Mouse (Mus musculus) cerebellum, postnatal 10 days (tissue): ENCODE results near the gene Ccdc33.
A peak's percentile ranks its signal among the peaks of the same experiment; 100 is the strongest.

Experiments used
- DNase-seq, 2 experiments: peaks; one replicate each; pipeline ENCODE4 v3.0.0; 2021; ENCODE audit warnings: mixed read lengths in 2 of 2

Gene Ccdc33

DNA sequence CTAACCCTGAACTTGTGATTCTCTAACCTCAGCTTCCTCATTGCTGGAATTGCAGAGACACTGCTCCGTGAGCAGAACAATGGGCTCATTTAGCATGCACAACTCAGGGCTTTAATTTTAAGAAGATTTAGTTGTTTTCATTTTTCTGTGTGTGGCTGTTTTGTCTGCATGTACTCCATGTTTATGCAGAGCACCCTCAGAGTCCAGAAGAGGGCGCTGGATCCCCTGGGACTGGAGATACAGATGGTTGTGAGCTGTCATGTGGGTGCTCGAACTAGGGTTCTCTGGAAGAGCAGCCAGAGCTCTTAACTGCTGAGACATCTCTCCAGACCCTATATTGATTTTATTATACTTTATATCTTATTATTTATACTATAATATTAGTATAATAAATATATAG lies 109.0 kb downstream of the Ccdc33 start:
- DNase-seq: peak; percentile 48 to 51

DNA sequence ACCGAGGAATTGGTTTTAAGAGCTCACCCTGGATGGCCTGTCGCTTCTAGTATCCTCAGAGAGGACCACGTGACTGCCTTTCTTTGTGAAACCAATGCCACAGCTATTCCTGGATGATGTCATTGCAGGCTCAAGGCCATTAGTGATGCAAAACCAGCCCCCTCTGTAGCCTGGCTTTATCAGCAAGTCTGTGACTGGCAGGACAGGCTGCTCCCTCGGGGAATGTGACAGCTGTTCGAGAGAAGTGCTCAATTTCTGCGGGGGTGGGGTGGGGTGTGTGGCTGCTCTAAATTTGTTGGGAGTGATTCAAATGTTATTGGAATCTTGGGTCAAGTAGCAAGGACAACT lies 109.6 kb downstream of the Ccdc33 start:
- DNase-seq: peak; percentile 93 to 96

DNA sequence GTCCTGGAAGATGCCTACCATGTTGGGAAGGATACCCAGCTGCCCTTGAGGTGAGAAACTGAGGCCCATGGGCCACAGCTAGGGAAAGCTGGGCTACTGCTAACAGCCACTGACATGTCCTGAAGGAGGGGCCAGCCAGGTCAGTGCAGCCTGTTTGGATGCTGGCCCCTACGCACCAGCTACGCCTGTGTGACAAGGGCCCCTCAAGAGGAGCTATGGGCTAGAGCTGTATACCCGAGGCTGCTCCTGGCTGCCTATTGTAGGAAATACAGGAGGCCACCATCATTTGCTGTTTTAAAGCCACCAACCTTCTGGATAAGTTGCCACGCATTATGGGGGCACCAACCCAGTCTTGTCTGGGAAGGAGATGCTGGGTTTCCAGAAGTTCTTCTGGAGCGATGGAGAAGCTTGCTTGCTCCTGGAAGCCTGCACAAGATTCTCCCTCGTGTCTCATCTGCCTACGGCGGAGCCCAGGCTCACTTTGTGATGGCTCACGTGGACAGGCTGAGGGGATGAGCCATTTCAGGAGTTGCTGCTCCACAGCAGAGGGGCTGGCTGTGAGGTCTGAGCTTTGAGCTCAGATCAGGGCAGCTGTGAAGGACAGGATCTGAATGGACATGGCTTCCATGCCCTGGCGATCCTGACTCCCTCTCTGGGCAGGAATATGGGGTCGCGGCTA lies 110.1 kb downstream of the Ccdc33 start:
- no peak for DNase-seq

DNA sequence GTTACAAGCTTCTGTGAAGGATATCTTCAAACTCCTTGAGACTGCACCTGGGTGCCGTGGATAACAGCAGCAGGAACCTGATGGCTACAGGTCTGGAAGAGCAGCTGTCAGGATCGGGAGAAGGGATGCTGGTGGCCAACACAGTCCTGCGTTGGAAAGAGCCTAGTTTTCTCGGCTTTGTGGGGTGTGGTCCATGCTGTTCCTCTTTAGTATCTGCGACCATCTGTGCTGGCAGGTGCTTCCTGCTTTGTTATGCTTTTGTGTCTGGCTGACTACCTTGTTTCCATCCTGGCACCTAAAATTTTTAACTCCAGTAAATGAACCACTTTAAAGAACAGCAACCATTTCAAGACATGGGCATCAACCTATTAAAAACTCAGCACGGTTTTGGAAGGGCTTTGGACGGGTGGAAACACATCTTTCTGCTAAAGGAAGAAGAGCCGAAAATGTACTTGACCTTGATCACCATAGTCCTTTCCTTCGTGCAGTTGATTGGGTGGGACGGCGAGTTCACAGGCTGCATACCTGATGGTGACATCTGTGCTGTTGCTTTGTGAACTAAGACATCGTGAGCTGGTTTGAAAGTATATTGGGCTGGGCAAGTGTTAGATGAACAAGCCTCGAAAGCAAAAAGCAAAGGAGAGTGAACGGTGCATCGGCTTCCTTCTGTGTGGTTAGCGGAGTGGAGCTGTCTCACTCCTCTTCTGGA lies 112.7 kb downstream of the Ccdc33 start, which contains the start of gene Cyp11a1:
Cyp11a1 (plus strand) TSS at position 659 of the 709 bp plus-strand sequence.
- DNase-seq: peak in 1 of 2 experiments; percentile 24

DNA sequence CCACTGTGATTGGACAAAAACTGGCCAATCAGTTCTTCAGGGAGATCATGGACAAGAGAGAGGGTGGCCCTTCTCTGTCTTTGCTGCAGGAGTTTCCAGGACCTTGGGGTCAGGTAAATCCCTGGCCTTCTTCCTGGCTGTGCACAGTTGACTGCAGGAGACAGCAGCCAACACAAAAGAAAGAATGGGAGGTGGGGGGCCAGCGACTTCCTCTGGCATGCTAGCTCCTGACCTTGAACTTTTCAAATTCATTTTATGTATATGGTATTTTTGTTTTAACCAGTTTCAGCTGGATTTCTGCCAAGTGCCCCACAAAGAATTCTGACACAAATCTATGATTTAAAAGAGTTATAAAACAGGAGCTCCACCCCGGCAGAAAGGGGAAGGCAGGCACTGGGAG lies 115.4 kb downstream of the Ccdc33 start:
- DNase-seq: no peak

DNA sequence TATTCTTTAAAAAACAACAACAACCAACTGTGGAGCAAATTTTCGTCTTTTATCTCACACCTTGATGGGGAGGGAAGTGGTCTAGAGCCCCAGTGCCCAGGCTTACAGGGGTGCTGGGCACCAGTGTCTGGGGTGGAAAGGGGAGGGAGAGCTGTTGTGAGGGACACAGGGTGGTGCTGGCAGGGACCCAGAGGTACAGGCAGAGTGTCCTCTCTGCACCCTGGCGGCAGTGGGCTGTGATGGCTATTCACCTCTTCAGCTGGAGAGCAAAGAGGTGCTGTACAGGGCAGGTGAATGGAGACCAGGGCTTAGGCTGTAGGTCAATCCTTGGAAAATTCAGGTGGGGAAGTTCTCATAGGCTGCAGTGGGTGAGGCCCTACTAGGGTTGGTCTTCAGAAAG lies 118.9 kb downstream of the Ccdc33 start:
- peak; percentile 73 to 78 for DNase-seq

DNA sequence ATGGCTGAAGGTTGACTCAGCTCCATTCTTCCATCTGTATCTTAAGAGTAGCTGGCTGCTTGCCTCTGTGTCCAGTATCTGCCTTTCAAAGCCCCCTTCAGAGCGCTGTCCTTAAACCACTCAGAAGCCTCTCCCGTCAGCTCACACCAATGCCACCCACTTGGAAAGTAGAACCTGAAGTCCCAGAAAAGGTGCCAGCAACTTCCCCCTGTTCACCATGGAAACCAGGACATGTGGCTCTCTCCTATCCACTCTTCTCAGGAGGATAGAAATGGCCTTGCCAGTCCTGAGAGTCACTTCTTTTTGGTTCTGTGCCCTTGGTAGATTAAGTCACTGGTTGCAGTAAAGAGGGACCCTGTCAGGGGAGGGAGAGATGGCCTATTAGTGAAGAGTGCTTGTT lies 119.9 kb downstream of the Ccdc33 start:
- DNase-seq: peak in 1 of 2 experiments; percentile 54

DNA sequence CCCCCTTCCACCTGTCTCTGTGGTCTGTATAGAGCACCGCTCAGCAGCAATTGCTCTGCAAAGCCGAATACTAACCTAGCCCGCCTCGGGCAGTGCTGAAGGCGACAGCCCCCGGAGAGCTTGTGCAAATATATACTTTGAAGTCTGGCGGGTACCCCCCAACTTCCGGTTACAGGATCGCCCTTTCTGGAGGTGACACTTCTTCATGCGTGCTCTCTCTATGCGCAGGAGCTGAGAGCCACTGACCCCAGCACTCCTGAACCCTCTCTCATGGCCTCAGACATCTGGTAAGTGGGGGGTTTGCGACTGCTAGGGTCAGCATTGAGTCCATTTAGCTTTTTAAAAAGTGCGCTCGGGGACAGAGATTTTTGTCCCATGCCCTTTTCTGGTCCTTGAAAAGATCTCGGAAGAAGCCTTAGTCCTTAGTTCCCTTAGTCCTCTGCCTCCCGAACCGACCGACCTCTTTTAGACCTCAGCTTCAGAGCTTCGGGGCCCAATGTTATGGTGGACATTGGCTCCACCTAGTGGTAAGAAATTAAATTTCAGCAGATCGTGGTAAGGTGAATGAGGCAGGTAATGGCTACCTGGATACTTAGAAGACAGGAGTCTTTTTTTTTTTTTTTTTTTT lies 120.5 kb downstream of the Ccdc33 start:
- peak; percentile 83 to 89 for DNase-seq

DNA sequence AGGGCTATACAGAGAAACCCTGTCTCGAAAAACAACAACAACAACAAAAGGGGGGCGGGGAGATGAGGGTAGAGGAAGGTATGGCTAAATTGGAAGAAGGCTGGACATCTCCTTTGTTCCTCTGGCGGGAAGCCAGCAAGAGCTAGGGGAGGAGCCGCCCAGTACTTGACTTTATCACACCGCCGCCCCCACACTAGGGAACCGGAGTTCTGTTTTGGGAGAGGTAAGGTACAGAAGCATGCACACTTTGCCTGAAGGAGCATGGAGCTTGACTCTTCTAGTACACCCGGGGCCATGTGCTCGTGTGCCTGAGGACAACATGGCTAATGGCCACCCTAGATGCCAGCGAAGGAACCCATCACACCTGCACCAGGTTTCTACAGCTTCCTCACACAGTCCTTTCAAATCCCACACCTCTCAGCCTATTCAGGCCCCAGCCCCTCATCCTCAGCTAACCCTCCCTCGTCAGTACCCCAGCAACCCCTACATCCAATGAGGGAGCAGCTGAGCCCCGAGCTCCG lies 121.1 kb downstream of the Ccdc33 start:
- DNase-seq: peak; percentile 56 to 89

DNA sequence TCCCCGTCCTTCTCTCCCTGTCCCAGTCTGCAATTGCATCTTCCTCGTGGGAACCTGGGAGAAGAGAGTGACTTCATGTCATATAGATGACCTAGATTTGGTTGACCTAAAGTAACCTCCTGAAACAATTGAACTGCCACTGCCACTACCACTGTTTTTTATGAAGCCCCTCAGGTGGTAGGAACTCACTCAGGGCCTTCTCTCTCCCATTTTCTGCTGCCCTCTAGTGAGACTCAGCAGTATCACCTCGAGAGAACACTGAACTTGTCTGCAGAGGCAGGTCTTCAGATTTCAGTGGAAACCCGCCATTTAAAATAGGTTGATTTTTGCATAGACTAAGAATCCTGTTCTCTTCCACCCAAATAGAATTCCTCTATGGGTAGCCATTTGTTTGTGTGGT lies 123.3 kb downstream of the Ccdc33 start:
- DNase-seq: peak; percentile 80 to 85

DNA sequence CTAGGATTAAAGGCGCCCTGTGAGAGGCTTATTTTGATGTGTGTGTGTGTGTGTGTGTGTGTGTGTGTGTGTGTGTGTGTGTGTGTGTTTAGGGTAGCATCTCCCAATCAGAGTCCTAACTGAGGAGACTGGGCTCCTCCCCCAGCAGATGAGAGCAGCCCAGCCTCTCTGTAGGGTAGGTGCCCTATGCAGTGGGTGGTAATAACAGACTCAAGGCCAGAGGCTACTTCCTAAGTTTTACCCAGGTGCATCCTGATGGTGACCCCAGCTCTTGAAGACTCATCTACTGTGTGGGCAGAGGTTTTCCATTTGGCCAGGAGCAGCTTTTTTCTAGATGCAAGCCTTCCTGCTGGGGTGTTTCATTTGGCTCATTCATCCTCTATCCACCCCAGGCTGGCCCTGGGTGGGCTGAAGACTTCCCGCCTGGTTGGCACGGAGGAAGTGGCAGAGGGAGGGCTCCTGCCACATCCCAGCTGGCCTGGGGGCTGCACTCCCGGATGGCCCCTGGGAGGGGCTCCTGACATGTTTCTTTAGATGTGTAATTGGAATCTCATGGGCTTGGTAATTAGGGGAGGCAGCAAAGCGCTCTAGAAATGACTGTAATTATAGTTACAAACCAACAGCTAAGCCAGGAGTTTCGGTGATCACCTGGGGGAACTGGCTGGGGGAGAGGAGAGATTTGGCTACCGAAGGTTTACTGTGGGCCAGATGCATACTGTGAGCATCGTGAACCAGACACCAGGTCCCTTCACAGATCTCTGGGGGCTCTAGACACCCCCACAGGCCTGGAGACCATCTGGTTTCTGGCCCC lies 125.6 kb downstream of the Ccdc33 start:
- peak; percentile 53 to 77 for DNase-seq

DNA sequence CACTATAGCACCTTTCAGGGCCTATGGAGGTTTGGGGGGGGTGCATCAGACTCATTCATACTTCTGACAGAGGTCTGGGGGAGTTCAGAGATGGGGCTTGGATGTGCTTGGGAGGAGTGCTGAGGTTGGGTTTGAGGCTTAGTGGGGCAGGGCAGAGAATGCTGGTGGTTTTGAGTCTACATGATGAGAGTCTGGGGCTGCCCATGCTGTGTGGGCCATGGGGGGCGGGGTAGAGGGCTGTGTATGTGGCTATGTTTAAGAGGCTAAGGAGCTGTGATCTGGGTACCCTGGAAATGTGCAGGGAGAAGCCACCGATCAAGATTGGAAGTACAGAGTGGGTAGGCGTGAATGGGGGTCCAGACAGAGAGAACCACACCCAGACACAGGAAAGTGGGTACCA lies 126.6 kb downstream of the Ccdc33 start:
- no peak for DNase-seq

DNA sequence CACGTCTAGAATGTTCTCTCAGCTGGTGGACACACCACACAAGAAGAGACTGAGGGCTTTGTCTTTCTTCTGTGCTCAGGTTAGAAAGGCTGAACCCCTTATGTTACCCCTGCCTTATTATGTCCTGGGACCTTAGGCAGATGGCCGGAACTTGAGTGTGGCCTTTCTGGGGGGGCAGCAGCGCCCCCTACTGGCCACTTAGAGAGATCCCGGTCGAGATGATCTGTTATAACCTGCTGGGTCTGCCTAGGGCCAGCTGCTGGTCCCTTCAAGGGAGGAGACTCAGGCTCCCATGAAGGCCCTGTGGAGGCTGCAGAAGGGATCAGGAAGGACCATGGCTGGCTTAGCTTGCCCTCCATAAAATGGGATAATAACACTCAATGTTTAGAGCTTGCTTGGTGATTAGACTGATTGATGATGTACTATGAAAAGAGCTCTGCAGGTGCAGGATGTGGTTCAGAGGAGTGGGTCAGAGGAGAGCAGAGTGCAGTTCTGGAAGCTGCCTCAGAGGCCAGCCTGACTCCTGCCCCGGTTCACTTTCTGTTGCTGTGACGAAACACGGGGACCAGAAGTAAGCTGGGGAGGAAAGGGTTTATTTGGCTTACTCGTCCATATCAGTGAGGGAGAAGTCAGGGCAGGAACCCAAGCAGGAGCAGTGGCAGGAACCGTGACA lies 128.0 kb downstream of the Ccdc33 start:
- DNase-seq: peak; percentile 51 to 55

DNA sequence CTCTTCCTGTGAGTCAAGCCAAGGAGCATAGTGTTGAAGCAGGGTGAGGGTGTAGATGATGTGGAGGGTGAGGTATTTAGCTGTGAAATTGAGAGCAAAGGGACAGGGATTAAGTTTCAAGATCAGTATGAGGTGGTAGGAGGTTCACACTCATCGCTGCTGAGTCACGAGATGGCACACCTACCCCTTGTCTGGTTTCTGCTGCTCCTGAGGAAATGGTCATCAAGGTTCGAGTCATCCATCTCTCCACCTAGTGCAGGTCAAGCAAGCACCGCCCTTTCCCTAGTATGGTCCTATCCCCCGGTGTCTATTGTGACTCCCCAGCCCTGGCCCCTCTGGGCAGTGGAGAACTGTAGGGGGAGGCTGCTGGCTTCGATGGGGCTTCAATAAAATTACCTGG lies 129.3 kb downstream of the Ccdc33 start:
- no peak for DNase-seq

DNA sequence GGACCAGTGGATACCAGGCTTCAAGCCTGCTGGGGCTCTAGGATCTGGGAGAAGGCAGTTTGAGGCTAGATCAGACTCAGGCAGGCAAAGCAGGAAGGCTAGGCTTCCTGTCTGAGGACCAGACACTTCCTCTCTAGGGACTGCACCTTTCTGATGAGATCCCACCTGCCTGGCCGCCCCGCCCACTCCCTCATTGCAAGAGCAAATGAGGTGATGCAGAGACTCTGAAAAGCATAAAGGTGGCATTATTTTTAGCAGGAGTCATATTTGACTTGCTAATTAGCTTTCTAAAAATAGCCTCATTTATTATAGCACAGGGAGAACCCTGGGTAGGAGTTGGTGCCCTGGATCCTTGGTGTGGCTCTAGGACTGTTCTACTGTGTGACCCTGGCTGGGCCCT lies 130.5 kb downstream of the Ccdc33 start:
- no peak for DNase-seq

DNA sequence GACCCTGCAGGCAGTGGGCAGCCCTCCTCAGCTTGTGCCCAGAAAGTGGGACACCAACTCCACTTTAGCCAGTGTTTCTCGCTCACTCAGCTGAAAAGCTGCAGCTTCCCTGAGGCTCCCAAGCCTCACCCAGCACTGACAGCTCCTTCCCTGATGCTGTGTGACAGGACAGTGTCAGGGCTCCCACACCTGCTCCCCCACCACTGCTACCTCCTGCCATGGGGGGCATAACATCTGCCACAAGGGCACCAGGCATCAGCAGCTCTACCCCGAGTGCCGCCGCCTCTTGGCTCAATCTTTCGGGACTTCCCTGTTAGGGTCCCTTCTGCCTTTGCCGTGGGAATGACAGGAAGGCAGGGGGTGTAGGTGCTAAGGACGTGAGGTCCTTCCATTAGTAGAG lies 132.3 kb downstream of the Ccdc33 start:
- no peak for DNase-seq

DNA sequence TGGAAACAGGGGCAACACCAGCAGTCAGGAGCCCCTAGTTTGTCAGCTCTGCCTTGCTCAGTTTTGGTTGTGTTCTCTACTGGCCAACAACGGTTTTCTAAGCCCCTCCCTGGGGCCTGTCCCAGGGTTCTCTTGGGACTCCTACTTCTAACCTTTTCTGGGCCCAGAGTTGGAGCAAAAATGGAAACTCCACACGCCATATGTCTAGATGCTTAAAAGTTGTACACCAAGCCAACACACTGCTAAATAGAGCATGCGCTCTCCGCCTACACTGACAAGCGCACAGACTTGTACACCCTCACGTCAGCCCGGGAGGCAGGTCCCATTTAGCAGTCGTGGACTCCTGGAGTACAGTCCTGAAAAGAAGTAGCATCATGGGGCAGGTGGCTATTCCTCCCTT lies 133.3 kb downstream of the Ccdc33 start:
- DNase-seq: no peak

DNA sequence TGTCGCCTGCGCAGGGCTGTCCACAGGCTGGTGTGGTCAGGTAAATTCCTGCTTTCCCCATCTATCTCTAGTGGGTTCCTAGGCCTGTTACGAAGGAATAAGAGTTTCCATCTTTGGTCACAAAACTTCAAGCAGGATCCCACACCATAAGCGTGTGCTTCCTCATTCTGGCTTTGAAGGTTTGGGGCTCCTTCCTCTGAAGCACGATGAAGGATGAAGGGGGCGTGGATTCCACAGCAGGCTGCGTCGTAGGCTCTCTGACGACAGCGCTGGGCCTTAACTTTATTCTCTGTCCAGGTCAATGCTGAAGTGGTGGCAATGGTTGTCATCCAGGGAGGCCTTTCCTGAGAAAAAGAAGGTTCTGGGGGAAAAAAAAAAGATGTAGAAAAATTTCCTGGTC lies 138.1 kb downstream of the Ccdc33 start:
- DNase-seq: no peak

DNA sequence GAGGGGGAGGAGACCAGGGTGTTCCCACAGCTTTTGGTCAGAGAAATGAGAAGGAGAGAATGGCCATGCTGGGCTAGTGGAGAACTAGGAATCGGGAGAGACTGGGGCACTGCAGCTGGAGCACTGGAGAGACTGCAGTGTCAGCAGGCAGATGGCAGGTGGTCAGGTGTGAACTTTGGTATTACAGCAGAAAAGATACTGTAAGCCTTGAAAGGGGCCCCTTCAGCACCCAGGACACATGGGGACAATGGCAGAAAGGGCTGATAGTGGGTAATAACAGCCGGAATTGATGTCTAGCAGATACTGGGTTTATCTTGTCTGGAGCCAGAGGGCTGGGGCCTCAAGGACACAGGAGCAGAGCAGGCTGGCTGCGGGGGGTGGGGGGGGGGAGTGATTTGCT lies 139.8 kb downstream of the Ccdc33 start:
- no peak for DNase-seq
